Mouse (Mus musculus): ENCODE results near the gene Ahsa1.
"Not testable (repeated sequence)": the region's sequence is repeated elsewhere in the genome, so short reads cannot be mapped to it uniquely, and the experiment has no call there.

Gene Ahsa1

DNA sequence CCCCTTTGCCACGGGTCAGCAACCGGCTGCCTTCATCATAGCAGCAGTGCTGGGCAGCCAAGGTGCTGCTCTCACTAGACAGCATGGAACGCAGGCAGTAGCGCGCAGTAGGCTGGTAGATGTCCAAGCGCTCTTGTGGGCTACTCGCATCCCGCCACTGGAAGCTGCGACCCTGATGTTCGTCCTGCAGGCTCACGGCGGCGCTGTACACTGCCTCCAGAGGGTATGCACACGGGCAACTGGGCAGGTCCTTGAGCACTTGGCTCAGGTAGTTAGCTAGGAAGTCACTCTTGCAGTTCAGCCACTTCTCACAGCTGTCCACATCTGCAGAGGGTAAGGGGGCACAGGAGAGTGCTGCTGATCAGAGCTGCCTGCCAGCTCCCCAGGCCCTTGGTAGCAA, 13.6 kb downstream of the Ahsa1 start:
- no peak for DNase-seq (ENCODE audit: extremely low spot score, low read depth, low spot score)

DNA sequence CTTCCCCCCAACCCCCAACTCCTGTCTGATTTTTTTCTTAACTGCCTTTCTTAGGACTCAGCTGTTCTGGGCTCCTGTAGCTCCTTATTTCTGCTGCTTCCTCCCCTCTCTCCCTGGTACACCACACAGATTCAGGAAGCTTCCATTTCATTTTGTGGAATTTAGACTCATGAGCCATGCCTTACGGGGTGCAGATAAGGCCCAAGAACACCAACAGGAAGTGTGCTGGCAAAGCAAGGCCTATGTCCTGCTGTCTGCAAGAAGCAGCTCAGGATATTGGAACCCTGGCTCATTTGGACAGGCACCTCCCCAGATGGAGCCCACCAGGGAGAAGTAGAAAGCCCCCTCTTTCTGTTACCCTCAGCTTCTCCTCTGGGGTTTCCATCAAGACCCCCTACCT, 15.5 kb downstream of the Ahsa1 start:
- no peak for DNase-seq (ENCODE audit: extremely low spot score, low read depth, low spot score)

GRCm38 (mm10) chr12:87282743-87283142, 16.5 kb downstream of the Ahsa1 start:
- DNase-seq (ENCODE audit: extremely low spot score, low read depth, low spot score), result no peak

DNA sequence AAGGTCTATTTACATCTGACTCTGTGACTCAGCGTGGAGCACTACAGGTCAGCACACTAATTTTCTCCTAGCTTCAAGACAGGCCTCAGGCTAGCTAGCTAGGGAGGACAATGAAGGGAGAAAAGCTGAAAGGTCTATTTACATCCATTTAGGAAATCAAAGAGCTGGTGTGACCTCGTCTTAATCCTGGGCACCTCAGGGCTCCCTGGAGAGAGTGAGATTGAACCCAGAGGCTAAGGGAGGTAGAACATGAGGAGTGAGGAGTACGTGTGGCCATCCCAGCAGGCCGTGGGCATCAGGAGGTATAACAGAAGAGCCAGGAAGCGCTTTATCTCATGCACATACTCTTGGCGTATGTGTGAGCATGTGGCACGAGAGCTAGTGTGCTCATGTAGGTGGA, 17.4 kb downstream of the Ahsa1 start:
- no peak for DNase-seq (ENCODE audit: extremely low spot score, low read depth, low spot score)

GRCm38 (mm10) chr12:87284268-87284667, 18.0 kb downstream of the Ahsa1 start:
- DNase-seq (ENCODE audit: extremely low spot score, low read depth, low spot score), result no peak

GRCm38 (mm10) chr12:87284726-87285125, 18.4 kb downstream of the Ahsa1 start:
- DNase-seq (ENCODE audit: extremely low spot score, low read depth, low spot score), result no peak

DNA sequence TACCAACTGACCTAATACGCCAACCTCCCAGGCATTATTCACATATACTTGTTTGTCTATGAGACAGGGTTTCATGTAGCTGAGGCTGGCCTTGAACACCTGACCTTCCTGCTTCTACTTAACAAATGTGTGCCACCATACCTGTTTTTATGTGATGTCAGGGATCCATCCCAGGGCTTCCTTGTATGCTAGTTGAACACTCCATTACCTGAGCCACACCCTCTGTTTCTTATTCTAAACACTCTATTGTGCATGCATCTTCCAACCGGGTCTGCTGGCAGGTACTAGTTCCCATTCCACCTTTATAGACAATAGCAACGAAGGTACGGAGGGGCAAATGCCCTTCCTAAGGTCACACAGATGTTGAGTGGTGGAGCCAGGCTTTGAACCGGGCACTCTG, 22.8 kb downstream of the Ahsa1 start:
- DNase-seq (ENCODE audit: extremely low spot score, low read depth, low spot score), result no peak

GRCm38 (mm10) chr12:87293934-87294333, 27.7 kb downstream of the Ahsa1 start:
- no peak for DNase-seq (ENCODE audit: extremely low spot score, low read depth, low spot score)

DNA sequence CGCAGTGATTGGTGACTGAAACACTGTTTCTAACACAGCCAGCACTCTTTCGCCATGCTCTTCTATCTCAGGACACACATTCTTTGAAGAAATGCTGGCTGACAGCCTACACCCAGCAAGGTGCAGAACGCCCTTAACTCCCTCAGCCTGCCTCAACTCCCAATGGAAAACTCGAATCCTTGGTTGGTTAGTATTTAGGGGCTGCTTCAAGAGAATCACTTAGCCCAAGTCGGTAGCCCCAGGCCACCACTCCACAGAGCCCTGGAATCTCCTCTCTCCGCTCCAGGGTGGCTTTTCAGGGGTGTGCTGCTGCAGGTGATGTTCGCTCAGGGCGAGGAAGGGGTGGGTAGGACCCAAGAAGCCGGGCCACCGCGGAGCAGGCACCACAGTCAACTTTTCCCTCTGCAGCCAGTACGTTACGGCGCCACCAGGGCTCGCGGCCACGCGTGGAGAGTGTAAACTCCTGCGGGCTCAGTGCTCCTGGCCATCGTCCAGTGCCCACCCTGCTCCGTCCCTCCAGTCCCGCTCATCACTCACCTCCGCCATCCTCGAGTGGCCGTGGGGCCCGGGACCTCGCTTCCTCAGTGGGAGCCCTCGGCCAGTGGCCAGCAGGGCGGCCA, 32.9 kb downstream of the Ahsa1 start:
- no peak for DNase-seq (ENCODE audit: extremely low spot score, low read depth, low spot score)

GRCm38 (mm10) chr12:87299657-87300440, 33.6 kb downstream of the Ahsa1 start, which contains the start of gene Ism2:
TSS of gene Ism2 (minus strand) at chr12:87299705.
- no peak for DNase-seq (ENCODE audit: extremely low spot score, low read depth, low spot score)

- DNase-seq (ENCODE audit: extremely low spot score, low read depth, low spot score), result no peak
Observed at GRCm38 (mm10) chr12:87300441-87300690, 34.1 kb downstream of the Ahsa1 start.

GRCm38 (mm10) chr12:87301189-87301588, 34.9 kb downstream of the Ahsa1 start:
- DNase-seq (ENCODE audit: extremely low spot score, low read depth, low spot score), result no peak

- no peak for DNase-seq (ENCODE audit: extremely low spot score, low read depth, low spot score)
Observed at GRCm38 (mm10) chr12:87305767-87306583, 39.7 kb downstream of the Ahsa1 start.

GRCm38 (mm10) chr12:87306584-87306844, 40.2 kb downstream of the Ahsa1 start:
- DNase-seq (ENCODE audit: extremely low spot score, low read depth, low spot score), result not testable (repeated sequence)

- DNase-seq (ENCODE audit: extremely low spot score, low read depth, low spot score), result no peak
Observed at GRCm38 (mm10) chr12:87313098-87313497, 46.8 kb downstream of the Ahsa1 start.

- no peak for DNase-seq (ENCODE audit: extremely low spot score, low read depth, low spot score)
Observed at GRCm38 (mm10) chr12:87317951-87318350, 51.7 kb downstream of the Ahsa1 start.

- DNase-seq (ENCODE audit: extremely low spot score, low read depth, low spot score), result no peak
Observed at GRCm38 (mm10) chr12:87319229-87319628, 53.0 kb downstream of the Ahsa1 start.
